In the genomic region with DNA sequence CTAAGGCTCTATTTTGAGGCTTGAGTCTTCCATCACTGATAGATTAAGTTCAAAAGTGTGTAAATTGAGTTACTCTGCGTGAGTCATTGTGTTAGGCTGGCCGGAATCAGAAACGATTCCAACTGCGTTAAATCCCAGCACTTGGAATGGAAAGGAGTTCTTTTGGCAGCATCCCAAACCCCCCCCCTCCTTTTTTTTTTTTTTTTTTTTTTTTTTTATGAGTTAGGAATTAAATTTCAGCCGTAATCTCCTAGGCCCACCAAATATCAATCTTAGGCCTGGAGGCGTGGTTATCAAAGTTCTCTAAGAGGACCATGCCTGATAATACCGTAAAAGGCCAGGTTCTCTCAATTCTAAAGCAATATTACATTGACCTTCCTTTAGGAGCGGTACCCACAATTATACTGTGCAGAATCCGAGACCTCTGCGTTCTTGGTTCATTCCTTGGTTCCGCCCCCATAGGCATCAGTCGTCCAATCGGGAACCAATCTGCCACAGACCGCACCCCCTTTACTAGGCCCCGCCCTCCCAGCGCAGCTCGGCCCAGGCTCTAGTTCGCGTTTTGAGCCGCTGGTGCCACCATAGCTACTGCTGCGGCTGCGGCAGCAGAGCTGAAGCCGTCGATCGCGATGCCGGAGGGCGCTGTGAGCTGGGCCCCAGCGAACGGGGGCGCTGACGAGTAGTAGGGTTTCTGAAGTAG, we compare ENCODE assay signal across 8 mouse cellular contexts. TPM values are rescaled to one million over a fixed set of nuclear protein-coding genes. Genes with fewer than 3 reads are reported as not detected.
DNase-seq lines count a peak whose midpoint lies in the region; ATAC-seq and TF ChIP-seq lines count a peak whose summit lies in the region.

No protein-coding gene starts in this region.

- peak; percentile 97 for ATAC-seq in embryonic facial prominence, embryonic 13.5 days (ENCODE audit: insufficient number of reproducible peaks, insufficient read depth, low FRiP score, low TSS enrichment, low read depth)
- peak; percentile 98 for ATAC-seq in limb, embryonic 12.5 days (ENCODE audit: insufficient number of reproducible peaks, insufficient read depth, low FRiP score, low TSS enrichment, low read depth)
- ATAC-seq in midbrain, embryonic 15.5 days (replicated peaks): peak; percentile 99

- peak; percentile 96 for DNase-seq in 3134 (ENCODE audit: extremely low read depth, insufficient read length, low spot score)
- DNase-seq in adrenal gland, postnatal 36 days: peak; percentile 97 to 98
- peak; percentile 96 to 98 for DNase-seq in heart, adult 18-20 months
- DNase-seq in kidney, adult 2 months: peak; percentile 98
- peak; percentile 84 to 97 for DNase-seq in spleen, adult 2 months (ENCODE audit: low read depth in 1 of 2, low spot score in 2 of 2)

- peak; percentile 86 for TF ChIP-seq POLR2A in kidney, adult 2 months (IDR thresholded peaks at IDR 0.05; ENCODE audit: low read depth, low read length)
- TF ChIP-seq POLR2A in spleen, adult 2 months (IDR thresholded peaks at IDR 0.05; ENCODE audit: low read depth, low read length): peak; percentile 39; the same call in 1 of the 2 replicates

- H3K9ac ChIP-seq in embryonic facial prominence, embryonic 13.5 days: peak overlapping the region; percentile 92
- H3K9ac ChIP-seq in limb, embryonic 12.5 days (replicated peaks): peak overlapping the region; percentile 80
- H3K9ac ChIP-seq in midbrain, embryonic 15.5 days: peak overlapping the region; percentile 84

- TF ChIP-seq CTCF in kidney, adult 2 months (conservative IDR thresholded peaks at IDR 0.05; ENCODE audit: insufficient read depth, insufficient read length, low read depth, low read length): peak; percentile 35; the same call in 1 of the 2 replicates
- no peak for TF ChIP-seq CTCF in spleen, adult 2 months (IDR thresholded peaks at IDR 0.05; ENCODE audit: extremely low read depth, insufficient read depth, insufficient read length, insufficient replicate concordance)

- H3K27ac ChIP-seq in embryonic facial prominence, embryonic 13.5 days: peak overlapping the region; percentile 71
- peak overlapping the region; percentile 57 for H3K27ac ChIP-seq in kidney, adult 2 months (ENCODE audit: insufficient read depth, low read depth, low read length)
- H3K27ac ChIP-seq in limb, embryonic 12.5 days: peak overlapping the region; percentile 50; the same call in 1 of the 2 replicates
- H3K27ac ChIP-seq in midbrain, embryonic 15.5 days: peak overlapping the region; percentile 80
- no peak overlapping the region for H3K27ac ChIP-seq in spleen, adult 2 months (ENCODE audit: insufficient read depth, low read length)

- peak overlapping the region; percentile 80 for H3K4me2 ChIP-seq in embryonic facial prominence, embryonic 13.5 days
- peak overlapping the region; percentile 70 for H3K4me2 ChIP-seq in limb, embryonic 12.5 days
- H3K4me2 ChIP-seq in midbrain, embryonic 15.5 days: peak overlapping the region; percentile 69

- H3K4me3 ChIP-seq in embryonic facial prominence, embryonic 13.5 days: peak overlapping the region; percentile 81
- peak overlapping the region; percentile 83 for H3K4me3 ChIP-seq in kidney, adult 2 months (ENCODE audit: insufficient read depth, low read depth, low read length)
- H3K4me3 ChIP-seq in limb, embryonic 12.5 days (replicated peaks): peak overlapping the region; percentile 78
- peak overlapping the region; percentile 78 for H3K4me3 ChIP-seq in midbrain, embryonic 15.5 days
- peak overlapping the region; percentile 79 for H3K4me3 ChIP-seq in spleen, adult 2 months (ENCODE audit: extremely low read depth, insufficient read depth, insufficient read length)

- H3K36me3 ChIP-seq in embryonic facial prominence, embryonic 13.5 days: no peaks in the 10 kb centered on the region
- H3K36me3 ChIP-seq in kidney, adult 2 months (ENCODE audit: control insufficient read depth, insufficient read depth, low read length): no peaks in the 10 kb centered on the region
- H3K36me3 ChIP-seq in limb, embryonic 12.5 days: 0 out of 2 replicates have a peak, but pooled peaks cover 3% of the 10 kb centered on the region
- no peaks in the 10 kb centered on the region for H3K36me3 ChIP-seq in midbrain, embryonic 15.5 days (replicated peaks)
- H3K36me3 ChIP-seq in spleen, adult 2 months (ENCODE audit: control insufficient read depth, insufficient read depth, low read length): no peaks in the 10 kb centered on the region

- no peaks in the 10 kb centered on the region for H3K9me3 ChIP-seq in embryonic facial prominence, embryonic 13.5 days
- no peaks in the 10 kb centered on the region for H3K9me3 ChIP-seq in limb, embryonic 12.5 days
- no peaks in the 10 kb centered on the region for H3K9me3 ChIP-seq in midbrain, embryonic 15.5 days

- 1% methylated on average over 32 of the region's 32 CpGs for WGBS in embryonic facial prominence, embryonic 13.5 days
- under 1% methylated on average over 32 of the region's 32 CpGs for WGBS in kidney, adult 2 months
- whole genome bisulfite sequencing in limb, embryonic 12.5 days: 2% methylated on average over 32 of the region's 32 CpGs
- 1% methylated on average over 32 of the region's 32 CpGs for WGBS in midbrain, embryonic 15.5 days
- WGBS in spleen, adult 2 months: 7% methylated on average over 32 of the region's 32 CpGs

- H3K27me3 ChIP-seq in embryonic facial prominence, embryonic 13.5 days: no peaks in the 10 kb centered on the region
- no peaks in the 10 kb centered on the region for H3K27me3 ChIP-seq in kidney, adult 2 months (replicated peaks; ENCODE audit: control insufficient read depth, insufficient read depth, low read length)
- no peaks in the 10 kb centered on the region for H3K27me3 ChIP-seq in limb, embryonic 12.5 days
- H3K27me3 ChIP-seq in midbrain, embryonic 15.5 days (replicated peaks): no peaks in the 10 kb centered on the region
- H3K27me3 ChIP-seq in spleen, adult 2 months (ENCODE audit: control insufficient read depth, insufficient read depth, low read length): no peaks in the 10 kb centered on the region

- peaks cover 29% of the 10 kb centered on the region for H3K4me1 ChIP-seq in embryonic facial prominence, embryonic 13.5 days
- no peaks in the 10 kb centered on the region; the same call in 1 of the 2 replicates for H3K4me1 ChIP-seq in kidney, adult 2 months (ENCODE audit: control insufficient read depth, insufficient read depth, low read length)
- H3K4me1 ChIP-seq in limb, embryonic 12.5 days (replicated peaks): peaks cover 18% of the 10 kb centered on the region; the same call in 1 of the 2 replicates
- H3K4me1 ChIP-seq in midbrain, embryonic 15.5 days: peaks cover 32% of the 10 kb centered on the region
- H3K4me1 ChIP-seq in spleen, adult 2 months (ENCODE audit: control insufficient read depth, insufficient read depth, insufficient read length): peaks cover 3% of the 10 kb centered on the region; the same call in 1 of the 2 replicates

RNA-seq across cellular contexts. Expression of a gene that starts 0.5 kb away (rescaled TPM):
- total RNA-seq in adrenal gland, postnatal 36 days (2021): 10 to 100 TPM; 14.7 to 14.8 TPM
- 5.5 and 5.7 TPM in 2 replicates for polyA plus RNA-seq in embryonic facial prominence, embryonic 13.5 days (2015; fragmentation: Nextera tagmentation; extraction: Ambion mirVana)
- 1 to 10 TPM; 6.1 to 8.2 TPM for total RNA-seq in heart, adult 18-20 months (2021)
- polyA plus RNA-seq in kidney, adult 2 months (2012; rRNA removed): 9.0 and 11.5 TPM in 2 replicates
- polyA plus RNA-seq in limb, embryonic 12.5 days (2016; fragmentation: Nextera tagmentation; extraction: Ambion mirVana): 3.4 and 4.9 TPM in 2 replicates
- 9.7 and 9.9 TPM in 2 replicates for polyA plus RNA-seq in midbrain, embryonic 15.5 days (2015; fragmentation: Nextera tagmentation; extraction: Ambion mirVana)
- polyA plus RNA-seq in spleen, adult 2 months (2012; rRNA removed): 6.0 and 7.5 TPM in 2 replicates

RNA-seq across cellular contexts. Expression of a gene that starts 55.3 kb away (rescaled TPM):
- total RNA-seq in adrenal gland, postnatal 36 days (2021): 1 to 10 TPM; 7.1 to 9.1 TPM
- 20.4 and 24.3 TPM in 2 replicates for polyA plus RNA-seq in embryonic facial prominence, embryonic 13.5 days (2015; fragmentation: Nextera tagmentation; extraction: Ambion mirVana)
- total RNA-seq in heart, adult 18-20 months (2021): 1 to 10 TPM; 6.1 to 7.9 TPM
- polyA plus RNA-seq in kidney, adult 2 months (2012; rRNA removed): 8.9 and 9.0 TPM in 2 replicates
- 21.1 and 24.3 TPM in 2 replicates for polyA plus RNA-seq in limb, embryonic 12.5 days (2016; fragmentation: Nextera tagmentation; extraction: Ambion mirVana)
- polyA plus RNA-seq in midbrain, embryonic 15.5 days (2015; fragmentation: Nextera tagmentation; extraction: Ambion mirVana): 21.9 and 22.6 TPM in 2 replicates
- polyA plus RNA-seq in spleen, adult 2 months (2012; rRNA removed): 5.9 and 13.4 TPM in 2 replicates

RNA-seq across cellular contexts. Expression of a gene that starts 55.3 kb away (rescaled TPM):
- under 1 TPM; 0.72 to 0.89 TPM for total RNA-seq in adrenal gland, postnatal 36 days (2021)
- polyA plus RNA-seq in embryonic facial prominence, embryonic 13.5 days (2015; fragmentation: Nextera tagmentation; extraction: Ambion mirVana): 5.2 and 5.4 TPM in 2 replicates
- total RNA-seq in heart, adult 18-20 months (2021): under 1 TPM; 0.57 to 0.72 TPM
- 2.0 and 2.4 TPM in 2 replicates for polyA plus RNA-seq in kidney, adult 2 months (2012; rRNA removed)
- 4.6 and 5.0 TPM in 2 replicates for polyA plus RNA-seq in limb, embryonic 12.5 days (2016; fragmentation: Nextera tagmentation; extraction: Ambion mirVana)
- 6.0 and 7.2 TPM in 2 replicates for polyA plus RNA-seq in midbrain, embryonic 15.5 days (2015; fragmentation: Nextera tagmentation; extraction: Ambion mirVana)
- 5.3 and 7.9 TPM in 2 replicates for polyA plus RNA-seq in spleen, adult 2 months (2012; rRNA removed)
